Mouse (Mus musculus) cerebellum, adult 18-20 months (tissue): Measurements from ENCODE around the gene Ddx50.
A peak's percentile ranks its signal among the peaks of the same experiment; 100 is the strongest.

Experiments used
- DNase-seq, 2 experiments: peaks; one replicate each; pipeline ENCODE4 v3.0.0; 2021

The Ddx50 gene

GRCm38 (mm10) chr10:62650881-62651810 lies at the start of gene Ddx50:
Gene Ddx50 (minus strand): TSS chr10:62651218.
- peak; percentile 99 to 100 for DNase-seq

- DNase-seq = no peak
These were observed 41.8 kb upstream of the Ddx50 start for GRCm38 (mm10) chr10:62692771-62693170.

- no peak for DNase-seq
These were observed 41.2 kb upstream of the Ddx50 start for GRCm38 (mm10) chr10:62692244-62692643.

GRCm38 (mm10) chr10:62687032-62687674 lies 36.1 kb upstream of the Ddx50 start:
- no peak for DNase-seq

GRCm38 (mm10) chr10:62683043-62683442 lies 32.0 kb upstream of the Ddx50 start:
- no peak for DNase-seq

GRCm38 (mm10) chr10:62679833-62680232 lies 28.8 kb upstream of the Ddx50 start:
- DNase-seq = no peak

GRCm38 (mm10) chr10:62677329-62677728 lies 26.3 kb upstream of the Ddx50 start:
- DNase-seq = no peak

GRCm38 (mm10) chr10:62676196-62676595 lies 25.2 kb upstream of the Ddx50 start:
- no peak for DNase-seq

- no peak for DNase-seq
These were observed 21.3 kb upstream of the Ddx50 start for GRCm38 (mm10) chr10:62672359-62672758.

GRCm38 (mm10) chr10:62669245-62669644 lies 18.2 kb upstream of the Ddx50 start:
- no peak for DNase-seq

- DNase-seq = no peak
These were observed 17.4 kb upstream of the Ddx50 start for GRCm38 (mm10) chr10:62668463-62668862.

- DNase-seq = no peak
These were observed 17.0 kb upstream of the Ddx50 start for GRCm38 (mm10) chr10:62668043-62668442.

GRCm38 (mm10) chr10:62664963-62665590 lies 14.1 kb upstream of the Ddx50 start:
- no peak for DNase-seq

GRCm38 (mm10) chr10:62664171-62664570 lies 13.2 kb upstream of the Ddx50 start:
- no peak for DNase-seq

GRCm38 (mm10) chr10:62656711-62657110 lies 5.7 kb upstream of the Ddx50 start:
- no peak for DNase-seq

GRCm38 (mm10) chr10:62651961-62652360 lies 943 bp upstream of the Ddx50 start:
- DNase-seq = peak in 1 of 2 experiments; percentile 22

GRCm38 (mm10) chr10:62650358-62650782 lies 648 bp downstream of the Ddx50 start:
- no peak for DNase-seq

GRCm38 (mm10) chr10:62604161-62604560 lies 46.9 kb downstream of the Ddx50 start:
- no peak for DNase-seq

- DNase-seq = no peak
These were observed 47.6 kb downstream of the Ddx50 start for GRCm38 (mm10) chr10:62603233-62604030.

- peak; percentile 90 to 93 for DNase-seq
These were observed 48.6 kb downstream of the Ddx50 start, which contains the start of gene Ddx21 for GRCm38 (mm10) chr10:62602177-62603040. Gene Ddx21 (minus strand): TSS chr10:62602281.

- no peak for DNase-seq
These were observed 49.2 kb downstream of the Ddx50 start for GRCm38 (mm10) chr10:62601833-62602176.
